In genomic region chr11:95570827-95571619, GRCm38 (mm10) we compare ENCODE assay signal across 12 mouse cellular contexts. TPM values are rescaled to one million over a fixed set of nuclear protein-coding genes. Genes with fewer than 3 reads are reported as not detected.
DNase-seq lines count a peak whose midpoint lies in the region; ATAC-seq and TF ChIP-seq lines count a peak whose summit lies in the region.
"Had no signal": no experiment of that assay in that cellular context is flagged by ENCODE, and none has a peak within 500 bp of the region (broad histone marks: within the 10 kb centered on the region; RNA-seq: fewer than 3 reads in every experiment).

No protein-coding gene starts in this region.

- H3K4me1 ChIP-seq in lung, postnatal 0 days (ENCODE audit: insufficient read depth, low read depth, low read length): peaks cover 3% of the 10 kb centered on the region; the same call in 1 of the 2 replicates
- no peaks in the 10 kb centered on the region for H3K4me1 ChIP-seq in MEL (ENCODE audit: control insufficient read depth in 1 of 2, insufficient read depth in 2 of 2, low read length in 2 of 2)

- TF ChIP-seq POLR2A in MEL (IDR thresholded peaks at IDR 0.05; ENCODE audit: control insufficient read depth in 1 of 2, insufficient read depth in 1 of 2, low read depth in 1 of 2, low read length in 2 of 2, poor library complexity in 1 of 2) (no peak), myocyte (IDR thresholded peaks at IDR 0.05; ENCODE audit: insufficient read length, low read depth) (no peak)

- 0 out of 2 replicates have a peak, but pooled peaks have one; percentile 12 for ATAC-seq in lung, postnatal 0 days

- H3K4me3 ChIP-seq in lung, postnatal 0 days (ENCODE audit: low read depth, low read length): no peak overlapping the region
- H3K4me3 ChIP-seq in MEL (ENCODE audit: control insufficient read depth in 1 of 2, insufficient read depth in 1 of 2, low read depth in 2 of 2, low read length in 2 of 2): no peak overlapping the region
- H3K4me3 ChIP-seq in myocyte: no peak overlapping the region
- H3K4me3 ChIP-seq: hindbrain, embryonic 15.5 days; midbrain, embryonic 12.5 days had no signal

- TF ChIP-seq EP300 in lung, postnatal 0 days (IDR thresholded peaks at IDR 0.05): no peak
- TF ChIP-seq EP300 in MEL (IDR thresholded peaks at IDR 0.05; ENCODE audit: low read depth in 1 of 2, low read length in 2 of 2): no peak

- no peak for TF ChIP-seq CTCF in lung, postnatal 0 days (IDR thresholded peaks at IDR 0.05)
- peak in 2 of 3 experiments; percentile 7 to 33; a peak in 3 of 6 replicates for TF ChIP-seq CTCF in MEL (IDR thresholded peaks at IDR 0.05 in 2 of 3, conservative IDR thresholded peaks at IDR 0.05 in 1 of 3; ENCODE audit: control insufficient read depth in 1 of 3, insufficient read depth in 1 of 3, low read depth in 2 of 3, low read length in 3 of 3, poor library complexity in 1 of 3, severe bottlenecking in 1 of 3)

- no peaks in the 10 kb centered on the region for H3K36me3 ChIP-seq in lung, postnatal 0 days (ENCODE audit: insufficient read depth, low read length)
- H3K36me3 ChIP-seq in MEL (ENCODE audit: control insufficient read depth in 1 of 2, insufficient read depth in 2 of 2, low read length in 2 of 2): no peaks in the 10 kb centered on the region
- no peaks in the 10 kb centered on the region for H3K36me3 ChIP-seq in myocyte (ENCODE audit: control insufficient read depth, insufficient read depth)
- H3K36me3 ChIP-seq: hindbrain, embryonic 15.5 days had no signal

- no peak for TF ChIP-seq RAD21 in MEL (IDR thresholded peaks at IDR 0.05; ENCODE audit: low read depth, low read length)

- intact Hi-C loops in gastrocnemius, postnatal 14 days (cut with DNase I; ENCODE audit: low total_unique reads): no loop called here
- intact Hi-C loops in left cerebral cortex, postnatal 36 days (cut with DNase I): no loop called here

- H3K4me2 ChIP-seq in lung, postnatal 0 days (replicated peaks; ENCODE audit: low read depth, low read length): no peak overlapping the region
- peak overlapping the region; percentile 2 for H3K4me2 ChIP-seq in myocyte (ENCODE audit: low read depth)
- H3K4me2 ChIP-seq: hindbrain, embryonic 15.5 days; lung, embryonic 14.5 days; midbrain, embryonic 12.5 days had no signal

- H3K27me3 ChIP-seq in lung, postnatal 0 days (replicated peaks; ENCODE audit: insufficient read depth, low read length): peaks cover 6% of the 10 kb centered on the region; the same call in 1 of the 2 replicates
- H3K27me3 ChIP-seq in MEL (ENCODE audit: control insufficient read depth in 1 of 2, insufficient read depth in 2 of 2, low read length in 2 of 2) (peaks cover 2 to 4% of the 10 kb centered on the region in 2 experiments; a peak in 3 of 4 replicates), myocyte (ENCODE audit: control insufficient read depth, insufficient read depth, insufficient read length) (peaks cover 30% of the 10 kb centered on the region)
- H3K27me3 ChIP-seq: hindbrain, embryonic 15.5 days had no signal

- H3K79me2 ChIP-seq in MEL (ENCODE audit: control insufficient read depth, insufficient read depth, low read length, poor library complexity) (no peaks in the 10 kb centered on the region), myocyte (ENCODE audit: control insufficient read depth, insufficient read depth) (no peaks in the 10 kb centered on the region)

- peak; percentile 48 for DNase-seq in gastrocnemius, postnatal 14 days
- no peak for DNase-seq in gastrocnemius, adult 8-10 months (ENCODE audit: low spot score in 2 of 2)
- peak; percentile 25 for DNase-seq in lung, postnatal 0 days (ENCODE audit: low spot score)
- no peak for DNase-seq in lung, postnatal 36 days
- DNase-seq in MEL (ENCODE audit: low read depth, low spot score): peak; percentile 23
- DNase-seq in left cerebral cortex, postnatal 36 days (ENCODE audit: low spot score in 2 of 2): no peak
- DNase-seq in ovary, adult 18-20 months (ENCODE audit: low spot score): no peak
- DNase-seq: thymus, adult 18-20 months had no signal

- H3ac ChIP-seq in myocyte (ENCODE audit: control insufficient read depth, insufficient read length): no peak overlapping the region

- WGBS in lung, postnatal 0 days: 63% methylated on average over 25 of the region's 25 CpGs

- H3K9ac ChIP-seq in lung, postnatal 0 days (replicated peaks; ENCODE audit: low read depth): no peak overlapping the region
- H3K9ac ChIP-seq in MEL (ENCODE audit: control insufficient read depth, low read depth, low read length, poor library complexity, severe bottlenecking): no peak overlapping the region
- H3K9ac ChIP-seq: hindbrain, embryonic 15.5 days; lung, embryonic 14.5 days; midbrain, embryonic 12.5 days had no signal

- H3K27ac ChIP-seq in lung, postnatal 0 days (ENCODE audit: low read length): no peak overlapping the region
- H3K27ac ChIP-seq in MEL (ENCODE audit: control insufficient read depth, low read depth, low read length): no peak overlapping the region
- H3K27ac ChIP-seq: hindbrain, embryonic 15.5 days; midbrain, embryonic 12.5 days had no signal

- H3K9me3 ChIP-seq in lung, postnatal 0 days (ENCODE audit: low read length): no peaks in the 10 kb centered on the region
- H3K9me3 ChIP-seq in MEL (replicated peaks; ENCODE audit: insufficient read depth, low read length): no peaks in the 10 kb centered on the region
- H3K9me3 ChIP-seq: hindbrain, embryonic 15.5 days; midbrain, embryonic 12.5 days had no signal

TF ChIP-seq in MEL, 35 proteins besides CTCF, POLR2A, EP300 and RAD21:
- TF ChIP-seq CHD2 (IDR thresholded peaks at IDR 0.05; ENCODE audit: low read length) (no peak), SMC3 (IDR thresholded peaks at IDR 0.05; ENCODE audit: low read depth, low read length) (0 out of 2 replicates have a peak, but pooled peaks have one; percentile 8), CHD1 (IDR thresholded peaks at IDR 0.05; ENCODE audit: low read depth, low read length) (no peak), MXI1 (IDR thresholded peaks at IDR 0.05; ENCODE audit: low read depth, low read length) (no peak), MAFK (IDR thresholded peaks at IDR 0.05; ENCODE audit: borderline replicate concordance, low read depth, low read length) (no peak), USF1 (IDR thresholded peaks at IDR 0.05; ENCODE audit: low read depth, low read length) (no peak), MYC (IDR thresholded peaks at IDR 0.05; ENCODE audit: low read depth, low read length) (no peak)

TF ChIP-seq in myocyte, 11 proteins besides CTCF, POLR2A, EP300 and RAD21:
- TF ChIP-seq TCF12 (IDR thresholded peaks at IDR 0.05; ENCODE audit: insufficient read depth, poor library complexity, severe bottlenecking) (no peak), TCF3 (IDR thresholded peaks at IDR 0.05; ENCODE audit: insufficient read length, low read depth) (no peak)

RNA-seq across cellular contexts. Expression of gene Ngfr, which starts 16.5 kb away (rescaled TPM):
- total RNA-seq in gastrocnemius, postnatal 14 days (2021): 1 to 10 TPM; 1.5 to 4.3 TPM
- 1 to 10 TPM in 1 of 4 experiments, under 1 TPM in 3; 0.12 to 1.0 (median 0.29) TPM for total RNA-seq in gastrocnemius, adult 8-10 months (2022)
- polyA plus RNA-seq in lung, postnatal 0 days (2015; fragmentation: Nextera tagmentation; extraction: Ambion mirVana): 0.43 and 0.50 TPM in 2 replicates
- not detected in 2 replicates for total RNA-seq in MEL (2012; rRNA removed)
- polyA plus RNA-seq in MEL (2012; ENCODE audit: insufficient read depth in 1 of 2, insufficient read length in 2 of 2, low read depth in 1 of 2, low replicate concordance in 2 of 2, missing spikeins in 1 of 2) (not detected), myocyte (2012; fragmentation: generic; extraction: Trizol) (0.01 TPM)
- total RNA-seq in left cerebral cortex, postnatal 36 days (2021): 1 to 10 TPM in 1 of 2 experiments, under 1 TPM in 1; 0.74 to 1.7 TPM

RNA-seq across cellular contexts. Expression of gene Nxph3, which starts 56.7 kb away (rescaled TPM):
- 1 to 10 TPM in 1 of 2 experiments, under 1 TPM in 1; 0.70 to 1.2 TPM for total RNA-seq in gastrocnemius, postnatal 14 days (2021)
- total RNA-seq in gastrocnemius, adult 8-10 months (2022): under 1 TPM; 0.13 to 0.45 (median 0.30) TPM
- polyA plus RNA-seq in lung, postnatal 0 days (2015; fragmentation: Nextera tagmentation; extraction: Ambion mirVana): 1.2 and 1.5 TPM in 2 replicates
- not detected in 2 replicates for total RNA-seq in MEL (2012; rRNA removed)
- not detected for polyA plus RNA-seq in MEL (2012; ENCODE audit: insufficient read depth in 1 of 2, insufficient read length in 2 of 2, low read depth in 1 of 2, low replicate concordance in 2 of 2, missing spikeins in 1 of 2)
- 0.04 TPM for polyA plus RNA-seq in myocyte (2012; fragmentation: generic; extraction: Trizol)
- 10 to 100 TPM; 29.0 to 40.6 TPM for total RNA-seq in left cerebral cortex, postnatal 36 days (2021)

Comparison
In these comparisons a context has a peak if more than half of its experiments do, and no peak if none do; other contexts are left out.
1. DNase-seq: peak in gastrocnemius, postnatal 14 days (single experiment), lung, postnatal 0 days (single experiment) and MEL (single experiment); none in gastrocnemius, adult 8-10 months (0 of 2), lung, postnatal 36 days (single experiment), left cerebral cortex, postnatal 36 days (0 of 2) and ovary, adult 18-20 months (single experiment).
2. RNA of gene Nxph3, which starts 56.7 kb away (total RNA-seq): 29.0 to 40.6 TPM in left cerebral cortex, postnatal 36 days; 0.70 to 1.2 TPM in gastrocnemius, postnatal 14 days, 0.13 to 0.45 TPM in gastrocnemius, adult 8-10 months and not detected in MEL; every median in the first group is over 10 times any median in the second.